Mouse (Mus musculus): Measurements from ENCODE around the gene Rnf6.

Rnf6 gene

GRCm38 (mm10) chr5:146220879-146221714 is at the start of gene Rnf6:
Gene Rnf6, minus strand, starts transcription at chr5:146221555.
- peak; percentile 93 to 94 for DNase-seq (ENCODE audit: low spot score in 2 of 2)

- no peak for DNase-seq (ENCODE audit: low spot score in 2 of 2)
Observed at GRCm38 (mm10) chr5:146270593-146270992, 49.2 kb upstream of the Rnf6 start.

DNA sequence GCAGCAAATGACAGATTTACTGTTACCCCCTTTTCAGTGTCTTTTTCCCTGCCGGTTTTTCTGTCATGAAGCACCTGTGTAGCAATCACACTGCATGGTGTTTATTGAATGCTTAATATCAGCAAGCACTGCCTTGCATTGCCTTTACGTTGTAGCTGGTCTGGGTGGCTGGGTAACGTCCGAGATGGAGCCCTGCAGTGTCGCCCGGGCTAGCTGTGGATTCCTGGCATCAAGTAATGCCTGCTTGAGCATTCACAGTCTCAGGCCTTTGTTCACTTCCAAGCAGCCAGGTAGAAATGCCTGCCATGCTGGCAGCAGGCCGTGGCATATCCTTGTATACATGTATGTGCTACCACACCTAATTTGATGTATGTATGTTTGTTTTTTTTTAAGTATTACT is 46.4 kb upstream of the Rnf6 start:
- DNase-seq (ENCODE audit: low spot score in 2 of 2) = no peak

- DNase-seq (ENCODE audit: low spot score in 2 of 2) = no peak
Observed at GRCm38 (mm10) chr5:146265934-146266591, 44.7 kb upstream of the Rnf6 start.

GRCm38 (mm10) chr5:146260003-146260402 is 38.6 kb upstream of the Rnf6 start:
- DNase-seq (ENCODE audit: low spot score in 2 of 2) = no peak

DNA sequence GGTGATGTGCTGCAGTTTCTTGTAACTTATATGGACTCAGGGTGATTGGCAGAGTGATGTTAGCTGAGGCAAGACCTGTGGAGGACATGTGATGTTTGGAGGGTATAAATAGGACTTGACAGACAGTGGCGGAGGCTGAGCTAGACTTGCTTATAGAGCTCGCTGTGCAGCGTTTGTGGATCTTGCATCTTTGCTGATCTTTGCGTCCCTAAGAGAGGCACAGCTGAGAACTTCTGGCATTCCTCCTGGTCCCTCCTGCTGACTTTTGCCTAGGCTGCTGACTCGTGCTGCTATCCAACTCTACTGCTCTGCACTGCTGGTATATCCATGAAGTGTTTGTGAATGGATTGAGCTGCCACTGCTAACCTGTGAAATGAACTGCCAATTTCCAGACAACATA is 32.3 kb upstream of the Rnf6 start:
- DNase-seq (ENCODE audit: low spot score in 2 of 2) = no peak

DNA sequence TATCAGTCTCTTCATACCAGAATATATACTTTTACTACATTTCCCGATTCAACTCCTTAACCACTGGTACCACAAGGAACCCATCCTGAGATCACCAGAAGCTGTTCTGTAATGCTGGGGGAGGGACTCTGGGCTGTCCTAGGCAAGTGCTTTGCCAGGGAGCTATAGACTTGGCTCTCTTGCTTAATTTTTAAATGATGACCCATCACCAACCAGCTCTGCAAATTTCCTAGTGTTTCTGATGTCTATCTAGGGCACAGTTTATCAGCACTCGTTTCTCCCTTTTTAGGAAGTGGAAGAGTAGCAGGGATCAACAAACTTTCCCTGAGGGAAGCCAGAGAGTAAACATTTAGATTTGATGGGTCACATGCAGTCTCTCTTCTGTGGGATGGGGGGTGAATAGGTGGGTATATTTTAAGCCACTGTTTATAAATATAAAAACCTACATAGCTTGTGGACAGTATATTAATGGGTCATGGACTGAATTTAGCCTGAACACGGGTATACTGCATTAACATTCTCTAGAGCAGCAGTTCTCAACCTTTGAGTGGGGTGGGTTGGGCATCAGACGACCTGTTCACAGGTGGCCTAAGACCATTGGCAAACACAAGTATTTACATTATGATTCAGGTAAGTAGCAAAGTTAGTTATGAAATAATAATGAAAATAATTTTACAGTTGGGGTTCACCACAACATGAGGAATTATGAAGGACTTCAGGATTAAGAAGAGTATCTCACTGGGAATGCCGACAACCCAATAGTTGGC is 30.5 kb upstream of the Rnf6 start:
- no peak for DNase-seq (ENCODE audit: low spot score in 2 of 2)

- DNase-seq (ENCODE audit: low spot score in 2 of 2) = no peak
Observed at GRCm38 (mm10) chr5:146250369-146251075, 29.2 kb upstream of the Rnf6 start.

GRCm38 (mm10) chr5:146248746-146249145 is 27.4 kb upstream of the Rnf6 start:
- no peak for DNase-seq (ENCODE audit: low spot score in 2 of 2)

DNA sequence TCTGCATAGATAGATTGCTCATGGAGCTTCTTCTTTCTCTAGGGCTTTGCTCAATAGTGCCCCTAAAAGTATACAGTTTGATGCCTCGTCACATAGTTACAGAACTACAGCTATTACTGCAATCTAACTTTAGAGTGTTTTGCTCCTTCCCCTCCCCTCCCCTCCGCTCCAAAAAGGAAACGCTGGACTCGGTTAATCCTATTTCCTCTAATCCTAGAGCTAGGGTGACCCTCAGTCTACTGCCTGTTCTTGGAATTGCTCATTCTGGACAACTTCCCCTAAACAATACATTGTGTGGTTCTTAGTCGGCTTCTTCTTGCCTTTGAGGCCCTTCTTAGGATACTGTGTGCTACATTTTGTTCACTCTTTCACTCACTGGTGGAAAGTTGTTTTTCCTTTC is 26.4 kb upstream of the Rnf6 start:
- no peak for DNase-seq (ENCODE audit: low spot score in 2 of 2)

GRCm38 (mm10) chr5:146246386-146246785 is 25.0 kb upstream of the Rnf6 start:
- DNase-seq (ENCODE audit: low spot score in 2 of 2) = no peak

DNA sequence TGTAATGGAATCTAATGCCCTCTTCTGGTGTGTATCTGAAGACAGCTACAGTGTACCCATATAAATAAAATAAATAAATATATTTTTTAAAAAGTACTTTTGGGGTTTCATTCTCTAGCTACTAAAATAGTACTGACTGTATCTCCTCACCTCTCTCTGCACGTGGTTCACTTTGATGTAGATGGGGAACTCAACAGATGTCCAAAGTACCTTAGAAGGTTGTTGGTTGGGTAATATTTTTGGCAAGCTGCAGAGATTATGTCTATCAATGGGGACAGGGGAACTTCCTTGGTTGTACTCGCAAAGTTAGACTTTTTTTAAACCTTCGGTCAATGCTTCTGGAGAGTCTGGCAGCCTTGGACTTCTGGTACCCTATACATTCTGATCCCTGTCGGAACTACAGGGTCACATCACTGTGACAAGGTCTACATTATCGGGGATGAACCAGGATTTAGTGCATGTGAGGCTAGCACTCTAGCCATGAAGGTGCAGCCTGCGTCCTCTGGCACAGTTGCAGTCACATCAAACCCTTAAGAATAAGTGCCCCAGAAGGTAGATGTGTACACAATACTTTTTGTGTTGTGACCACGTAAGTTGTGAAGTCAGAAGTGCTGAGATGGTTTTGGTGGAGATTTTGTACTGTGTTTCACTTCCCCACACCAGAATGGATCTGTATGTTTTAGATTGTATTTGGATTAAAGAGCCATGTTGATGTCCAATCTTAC is 24.5 kb upstream of the Rnf6 start:
- DNase-seq (ENCODE audit: low spot score in 2 of 2) = no peak

DNA sequence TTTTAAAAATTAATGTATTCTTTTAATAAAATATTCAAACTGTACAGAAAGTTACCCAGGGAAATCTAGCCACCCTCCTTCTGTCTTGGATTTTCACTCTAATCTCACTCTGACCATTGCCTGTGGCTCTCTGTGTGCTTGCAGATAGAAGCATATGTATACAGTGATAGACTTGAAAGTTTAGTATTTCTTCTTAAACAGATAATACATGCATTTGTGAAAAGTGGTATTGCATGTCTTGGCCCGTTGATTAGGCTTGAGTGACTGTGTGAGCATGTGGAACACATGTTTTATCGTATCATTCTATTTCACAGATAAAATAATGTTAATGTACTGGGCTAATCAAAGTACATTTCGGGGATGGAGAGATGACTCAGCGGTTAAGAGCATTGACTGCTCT is 23.8 kb upstream of the Rnf6 start:
- no peak for DNase-seq (ENCODE audit: low spot score in 2 of 2)

DNA sequence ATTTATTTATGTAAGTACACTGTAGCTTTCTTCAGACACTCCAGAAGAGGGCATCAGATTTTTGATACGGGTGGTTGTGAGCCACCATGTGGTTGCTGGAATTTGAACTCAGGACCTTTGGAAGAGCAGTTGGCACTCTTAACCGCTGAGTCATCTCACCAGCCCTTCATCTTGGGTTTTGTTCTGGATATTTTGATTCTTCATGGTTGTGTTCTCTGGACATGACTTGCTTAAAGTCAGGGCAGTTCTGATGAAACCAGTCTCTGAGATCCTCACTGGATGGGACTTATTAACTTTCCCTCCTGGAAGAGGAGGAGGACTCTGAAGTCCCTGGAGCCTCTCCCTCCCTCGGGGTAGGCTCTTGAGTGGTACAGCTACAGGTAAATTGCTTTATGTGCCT is 19.8 kb upstream of the Rnf6 start:
- DNase-seq (ENCODE audit: low spot score in 2 of 2) = no peak

GRCm38 (mm10) chr5:146240771-146241170 is 19.4 kb upstream of the Rnf6 start:
- no peak for DNase-seq (ENCODE audit: low spot score in 2 of 2)

DNA sequence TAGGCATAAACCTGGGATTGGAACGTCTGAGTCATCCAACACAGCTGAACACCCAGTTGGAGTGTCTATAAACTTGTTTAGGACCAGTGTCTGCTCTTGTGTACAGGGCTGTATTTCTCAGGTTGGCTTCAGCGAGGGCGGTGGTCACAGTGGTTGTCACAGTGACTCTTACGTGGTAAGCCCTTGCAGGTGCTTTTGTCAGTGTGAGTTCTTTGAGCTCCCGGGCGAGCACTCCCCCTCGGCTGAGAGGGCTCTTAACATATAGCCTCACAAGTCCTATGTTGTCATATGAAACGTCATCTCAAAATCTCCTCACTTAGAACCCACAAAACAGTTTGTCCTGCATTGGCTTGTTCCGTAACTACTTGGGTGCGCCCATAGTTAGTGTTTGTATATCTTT is 16.9 kb upstream of the Rnf6 start:
- DNase-seq (ENCODE audit: low spot score in 2 of 2) = no peak

GRCm38 (mm10) chr5:146234336-146234735 is 13.0 kb upstream of the Rnf6 start:
- DNase-seq (ENCODE audit: low spot score in 2 of 2) = no peak

GRCm38 (mm10) chr5:146232816-146233215 is 11.5 kb upstream of the Rnf6 start:
- DNase-seq (ENCODE audit: low spot score in 2 of 2) = no peak

DNA sequence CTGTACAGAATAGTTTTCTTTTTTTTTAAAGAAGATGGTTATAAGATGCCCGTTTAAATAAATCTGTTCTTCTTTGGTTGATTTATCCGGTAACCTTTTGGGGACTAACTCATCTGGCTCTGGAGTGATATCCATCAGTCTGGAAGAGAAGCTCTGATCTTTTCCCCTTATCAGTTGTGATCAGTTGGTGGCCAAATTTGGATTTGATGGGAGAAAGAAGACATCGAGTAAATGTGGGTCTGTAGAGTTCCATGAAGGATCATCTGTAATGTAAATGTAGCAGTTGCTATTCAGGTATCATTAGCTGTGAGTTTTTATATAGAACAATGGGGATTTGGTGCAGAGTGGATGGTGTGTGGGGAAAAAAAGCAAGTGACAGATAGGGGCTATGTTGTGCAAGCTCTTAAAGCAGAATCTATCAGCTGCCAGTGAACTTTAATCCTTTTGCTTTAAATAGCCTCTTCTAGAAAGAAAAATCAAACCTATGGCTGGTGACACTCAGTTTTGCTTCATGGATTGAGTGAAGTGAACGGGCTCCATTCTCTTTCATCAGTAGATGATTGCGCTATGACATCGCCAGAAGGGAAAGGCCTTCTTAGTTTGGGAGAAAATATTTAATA is 10.8 kb upstream of the Rnf6 start:
- no peak for DNase-seq (ENCODE audit: low spot score in 2 of 2)

GRCm38 (mm10) chr5:146231655-146231996 is 10.3 kb upstream of the Rnf6 start:
- DNase-seq (ENCODE audit: low spot score in 2 of 2) = peak in 1 of 2 experiments; percentile 26
